Mouse (Mus musculus) right cerebral cortex, postnatal 36 days (tissue): ENCODE data around the gene Id3.
A peak's percentile ranks its signal among the peaks of the same experiment; 100 is the strongest.

Source experiments
- DNase-seq, 2 experiments: peaks; one replicate each; pipeline ENCODE4 v3.0.0; 2022; ENCODE audit warnings: low spot score in 2 of 2, mixed read lengths in 1 of 2

The Id3 gene

DNA sequence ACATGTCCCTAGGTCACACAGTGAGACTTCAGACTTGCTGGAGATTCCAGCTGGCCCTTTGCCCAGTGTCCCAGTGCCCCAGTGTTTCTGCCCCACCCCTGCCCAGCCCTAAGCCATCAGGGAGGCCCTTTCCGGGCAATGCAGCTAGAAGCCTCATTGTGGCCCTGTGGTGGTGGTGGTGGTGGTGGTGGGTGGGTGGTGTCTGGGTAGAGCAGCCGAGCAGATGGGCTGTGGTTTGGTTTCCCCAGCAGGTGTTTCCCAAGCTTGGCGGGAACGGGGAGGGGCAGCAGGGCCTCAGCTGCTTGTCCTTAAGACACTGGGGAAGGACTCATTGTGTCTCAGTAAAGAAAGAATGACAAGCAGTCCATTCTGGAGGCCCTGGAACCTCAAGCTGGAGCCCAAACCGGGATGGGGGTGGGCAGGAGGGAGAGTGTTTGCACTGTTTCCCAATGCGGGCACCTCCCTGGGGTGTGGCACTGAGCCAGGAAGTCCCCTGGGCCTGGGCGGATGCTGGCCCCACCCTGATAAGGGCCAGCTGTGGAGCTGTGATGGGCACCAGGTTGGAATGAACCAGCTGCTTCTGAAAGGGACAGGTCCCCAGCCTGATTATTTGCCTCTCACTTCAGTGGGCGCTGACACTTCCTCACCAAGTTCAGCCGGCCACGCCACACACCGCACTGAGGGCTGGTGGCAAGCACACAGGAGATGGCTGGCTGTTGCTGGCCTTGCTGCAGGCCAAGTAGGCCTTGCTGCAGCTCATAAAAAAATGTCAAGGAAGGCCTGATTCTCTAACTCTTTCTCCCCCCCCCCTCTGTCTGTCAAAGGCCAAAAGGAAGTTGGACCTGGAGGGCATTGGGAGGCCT, 34.5 kb downstream of the Id3 start:
- DNase-seq: no peak

DNA sequence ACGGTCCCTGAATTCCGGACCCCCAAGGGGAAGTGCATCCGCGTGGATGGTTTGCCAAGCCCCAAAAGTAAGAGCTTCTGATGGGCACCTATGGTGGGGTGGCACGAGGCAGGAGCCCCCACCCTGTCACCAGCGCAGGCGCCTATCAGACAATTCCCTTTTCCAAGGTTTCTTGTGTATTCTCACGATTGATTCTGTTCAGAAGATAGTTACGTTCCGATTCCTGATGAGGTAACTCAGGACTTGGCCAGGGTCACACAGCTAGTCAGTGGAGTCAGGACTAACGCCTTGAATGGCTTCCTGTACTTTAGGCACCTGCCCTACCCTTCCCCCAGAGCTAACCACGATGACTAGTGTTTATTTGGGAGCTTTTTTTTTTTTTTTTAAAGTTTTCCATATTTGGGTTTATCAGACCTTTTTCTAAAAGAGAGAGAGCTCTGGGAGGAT, 35.2 kb downstream of the Id3 start:
- DNase-seq: no peak

DNA sequence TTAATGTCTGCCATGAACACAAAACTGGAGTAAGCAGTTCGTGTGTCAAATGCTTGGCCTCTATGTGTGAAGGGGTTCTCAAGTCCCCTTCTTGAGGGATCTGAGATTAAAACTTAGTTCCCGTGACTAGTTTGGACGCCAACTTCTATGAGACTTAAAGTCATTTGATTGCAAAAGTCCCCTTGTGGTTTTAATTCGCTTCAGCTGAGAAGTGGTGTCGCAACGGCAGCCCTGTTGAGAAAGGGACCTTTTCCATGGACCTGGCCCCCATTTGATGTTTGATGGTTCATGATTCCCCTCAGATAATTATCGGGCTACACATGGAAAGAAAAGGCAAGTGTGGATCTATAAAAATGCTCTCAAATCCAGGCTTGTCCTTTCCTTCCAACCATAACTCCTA, 36.2 kb downstream of the Id3 start:
- DNase-seq: no peak

DNA sequence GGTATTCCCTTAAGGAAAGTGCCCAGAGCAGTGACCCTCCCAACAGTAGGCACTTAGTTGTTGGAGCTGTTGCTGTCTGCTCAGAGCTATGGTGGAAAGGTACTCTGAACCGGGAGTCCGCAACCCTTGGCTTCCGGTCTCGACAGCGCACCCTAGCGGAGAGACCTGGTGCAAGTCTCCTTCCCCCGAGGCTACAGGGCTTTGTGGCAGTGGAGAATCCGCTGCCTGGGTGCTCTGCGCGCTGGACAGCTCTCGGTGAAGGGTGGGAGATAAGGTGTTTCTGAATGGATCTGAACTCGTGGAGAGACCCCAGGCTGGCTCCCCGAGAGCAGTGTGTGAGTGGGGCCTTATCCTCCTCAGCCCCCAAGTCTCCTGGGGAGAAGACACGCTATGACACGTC, 36.7 kb downstream of the Id3 start:
- DNase-seq: peak; percentile 47 to 55

DNA sequence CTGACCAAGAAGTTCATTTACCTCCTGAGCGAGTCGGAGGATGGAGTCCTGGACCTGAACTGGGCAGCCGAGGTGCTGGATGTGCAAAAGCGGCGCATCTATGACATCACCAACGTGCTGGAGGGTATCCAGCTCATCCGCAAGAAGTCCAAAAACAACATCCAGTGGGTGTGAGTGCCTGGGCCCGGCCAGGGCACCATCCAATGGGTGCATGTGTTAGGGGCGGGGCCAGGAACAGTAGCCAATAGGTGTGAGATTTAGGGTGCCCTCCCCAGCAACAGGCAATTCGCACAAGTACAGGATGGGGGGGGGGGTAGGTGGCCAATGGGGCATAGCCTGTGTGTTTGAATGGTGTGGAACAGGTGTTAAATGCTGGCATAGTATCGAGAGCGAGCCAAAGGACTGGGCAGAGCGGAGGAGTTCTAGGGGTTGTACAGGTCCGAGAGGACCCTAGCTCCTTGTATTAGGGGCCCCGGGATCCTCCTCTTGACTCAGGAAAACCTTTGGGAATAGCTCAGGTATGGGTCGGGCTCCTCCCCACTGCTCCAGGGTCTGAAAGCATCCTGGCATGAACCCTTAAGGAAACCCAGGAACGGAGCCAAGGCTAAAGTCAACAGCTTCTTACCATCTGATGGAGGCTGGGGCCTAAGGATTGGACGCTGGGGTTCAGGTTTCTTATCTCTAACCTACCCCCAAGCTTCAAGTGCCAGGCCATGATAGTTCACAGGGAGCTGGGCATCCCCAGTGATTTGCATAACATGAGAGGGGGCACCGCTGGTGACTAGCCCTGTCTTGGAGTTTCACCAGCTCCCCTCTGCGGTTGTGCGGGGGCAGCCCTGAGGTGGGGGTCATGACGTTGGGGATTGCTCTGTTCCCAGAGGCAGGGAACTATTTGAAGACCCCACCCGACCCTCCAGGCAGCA, 37.4 kb downstream of the Id3 start:
- peak; percentile 56 to 60 for DNase-seq

DNA sequence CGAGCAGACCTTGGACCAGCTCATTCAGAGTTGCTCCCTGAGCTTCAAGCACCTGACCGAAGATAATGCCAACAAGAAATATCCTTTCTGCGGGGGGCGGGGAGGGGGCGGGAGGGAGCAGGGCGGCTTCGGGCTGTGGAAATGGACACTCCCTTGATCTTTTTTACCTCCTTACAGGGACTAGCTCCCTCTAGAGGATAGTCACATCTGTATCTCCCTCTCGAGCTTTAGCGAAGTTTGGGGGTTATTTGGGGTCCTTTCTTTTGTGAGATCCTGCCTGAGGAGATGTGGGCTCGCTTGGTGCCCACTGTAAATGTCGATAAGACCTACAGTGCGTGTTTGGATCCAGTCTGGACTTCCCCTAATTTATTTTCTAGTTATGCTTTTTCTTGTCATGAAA, 38.1 kb downstream of the Id3 start:
- no peak for DNase-seq

DNA sequence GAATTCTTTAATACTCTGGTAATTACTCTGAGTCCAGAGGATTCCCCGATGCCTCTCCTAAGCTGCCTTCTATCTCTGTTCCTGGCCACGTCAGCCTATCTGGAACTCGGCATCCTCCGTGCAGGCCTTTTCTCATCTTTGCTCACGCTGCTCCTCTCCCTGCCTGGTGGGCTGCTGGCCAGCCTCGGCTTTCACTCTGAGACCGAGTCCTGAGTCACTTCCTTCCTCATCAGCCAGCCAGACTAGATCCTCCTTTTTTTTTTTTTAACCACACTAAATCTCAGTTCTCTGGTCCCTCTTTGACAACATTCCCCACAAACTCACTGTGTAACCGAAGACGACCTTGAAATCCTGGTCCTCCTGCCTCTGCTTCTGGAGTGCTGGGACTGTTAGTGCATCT, 42.1 kb downstream of the Id3 start:
- peak in 1 of 2 experiments; percentile 23 for DNase-seq

DNA sequence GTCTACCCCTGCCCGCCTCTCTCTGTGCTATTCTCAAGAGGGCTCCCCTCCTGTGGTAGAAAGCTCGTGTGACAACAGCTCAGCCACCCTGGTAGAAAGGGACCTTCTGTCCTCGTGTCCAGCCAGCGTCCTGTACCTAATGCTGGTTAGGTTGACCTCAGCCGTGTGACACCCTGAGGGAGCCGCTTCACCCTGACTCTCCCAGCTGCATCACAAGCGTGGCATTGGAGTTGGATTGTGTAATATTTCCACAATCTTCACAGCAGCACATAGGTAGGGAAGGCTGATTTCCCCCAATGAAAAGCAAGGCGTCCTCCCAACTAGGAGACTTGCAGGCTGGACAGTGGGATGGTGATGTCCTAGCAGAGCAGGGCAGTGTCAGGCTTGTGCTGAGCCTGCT, 43.0 kb downstream of the Id3 start:
- no peak for DNase-seq

DNA sequence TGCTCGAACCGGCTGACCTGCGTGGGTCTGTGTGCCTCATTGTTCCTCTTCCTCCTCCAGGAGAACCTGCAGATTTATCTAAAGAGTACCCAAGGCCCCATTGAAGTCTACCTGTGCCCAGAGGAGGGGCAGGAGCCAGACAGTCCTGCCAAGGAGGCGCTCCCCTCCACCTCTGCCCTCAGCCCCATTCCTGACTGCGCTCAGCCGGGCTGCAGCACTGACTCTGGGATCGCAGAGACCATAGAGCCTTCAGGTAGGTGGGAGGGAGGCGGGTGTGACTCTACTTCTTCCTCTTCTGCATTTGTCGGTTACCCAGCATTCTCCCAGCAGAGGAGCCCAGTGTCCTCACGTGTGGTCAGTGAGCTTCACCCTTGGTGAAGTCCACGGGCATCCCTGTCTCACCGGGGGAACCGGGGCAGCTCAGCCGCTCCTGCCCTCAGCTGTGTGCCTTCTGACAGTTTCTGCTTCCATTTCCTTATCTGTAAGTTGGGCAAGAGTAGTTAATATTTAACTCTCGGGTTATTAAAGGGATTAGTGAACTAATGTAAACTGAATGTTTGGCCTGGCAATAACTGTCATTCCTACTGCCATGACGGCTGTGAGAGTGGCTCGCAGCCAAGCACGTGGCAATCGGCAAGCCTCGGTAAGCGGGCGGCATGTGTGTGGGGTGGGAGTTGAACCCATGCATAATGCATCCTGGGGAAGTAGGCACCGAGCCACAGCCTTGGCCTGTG, 43.6 kb downstream of the Id3 start:
- no peak for DNase-seq

DNA sequence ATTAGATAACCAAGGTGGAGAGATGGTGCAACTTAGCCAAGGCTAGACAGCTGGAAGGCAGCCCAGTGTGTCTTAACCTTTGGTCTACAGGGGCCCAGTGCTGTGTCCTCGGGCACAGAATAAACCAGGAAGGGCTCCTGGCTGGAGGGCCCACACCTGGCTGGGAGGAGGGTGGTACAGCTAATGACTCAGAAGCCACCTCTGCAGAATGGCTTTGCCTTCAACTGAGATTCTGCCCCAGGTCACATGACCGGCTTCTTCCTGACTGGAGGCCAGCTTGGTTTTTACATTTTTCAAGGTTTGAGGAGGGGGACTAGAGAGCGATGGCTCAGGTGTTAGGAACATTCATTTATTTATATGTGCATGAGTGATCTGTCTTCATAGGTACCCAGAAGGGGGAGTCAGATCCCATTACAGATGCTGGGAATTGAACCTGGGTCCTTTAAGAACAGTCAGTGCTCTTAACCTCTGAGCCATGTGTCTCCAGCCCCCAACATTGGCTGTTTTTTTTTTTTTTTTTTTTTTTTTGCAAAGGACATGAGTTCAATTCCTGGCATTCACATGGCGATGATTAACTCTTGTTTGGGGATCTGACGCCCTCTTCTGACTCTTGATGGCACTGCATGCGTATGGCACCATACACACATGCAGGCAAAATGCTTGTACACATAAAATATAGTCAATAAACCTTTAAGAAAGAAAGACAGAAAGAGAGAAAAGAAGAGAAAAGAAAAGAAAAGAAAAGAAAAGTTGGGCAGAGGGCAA, 45.9 kb downstream of the Id3 start:
- DNase-seq: no peak

DNA sequence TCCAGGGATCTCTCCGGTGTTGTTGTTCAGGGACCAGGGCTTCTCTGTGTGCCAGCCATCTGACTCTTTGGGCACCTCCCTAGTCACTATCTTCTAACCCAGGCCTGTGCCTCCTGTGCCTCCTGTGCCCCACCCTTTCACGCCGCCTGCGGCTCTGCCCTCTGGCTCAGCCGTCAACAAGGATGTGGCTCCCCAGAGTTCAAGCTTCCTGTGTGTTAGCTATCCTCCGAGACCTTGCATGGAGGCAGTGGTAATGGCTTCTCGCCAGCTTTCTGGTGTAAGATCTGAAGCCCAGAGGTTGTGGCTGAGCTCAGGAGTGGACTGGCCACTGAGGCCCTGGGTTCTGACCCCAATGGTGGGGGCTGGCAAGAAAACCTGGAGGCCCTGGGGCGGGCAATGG, 46.6 kb downstream of the Id3 start:
- no peak for DNase-seq

DNA sequence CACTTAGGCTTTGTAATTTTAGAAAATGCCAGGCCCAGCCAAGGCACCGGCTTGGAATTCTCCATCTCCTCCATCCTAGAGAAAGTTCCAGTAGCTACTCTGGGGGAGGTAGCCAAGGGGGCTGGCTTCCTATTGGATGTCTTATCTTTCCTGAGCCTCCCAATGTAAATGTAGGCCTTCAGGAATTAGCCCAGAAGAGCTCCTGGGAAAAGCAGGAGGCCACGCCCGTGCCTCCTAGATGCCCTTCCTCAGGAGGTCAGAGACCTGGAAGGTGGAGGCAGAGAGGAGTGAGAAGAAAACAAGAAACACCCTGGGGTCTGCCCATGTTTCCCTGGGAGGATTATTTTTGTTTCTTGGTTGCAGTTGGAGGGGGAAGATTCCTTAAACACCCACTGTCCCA, 50.3 kb downstream of the Id3 start:
- DNase-seq: no peak

DNA sequence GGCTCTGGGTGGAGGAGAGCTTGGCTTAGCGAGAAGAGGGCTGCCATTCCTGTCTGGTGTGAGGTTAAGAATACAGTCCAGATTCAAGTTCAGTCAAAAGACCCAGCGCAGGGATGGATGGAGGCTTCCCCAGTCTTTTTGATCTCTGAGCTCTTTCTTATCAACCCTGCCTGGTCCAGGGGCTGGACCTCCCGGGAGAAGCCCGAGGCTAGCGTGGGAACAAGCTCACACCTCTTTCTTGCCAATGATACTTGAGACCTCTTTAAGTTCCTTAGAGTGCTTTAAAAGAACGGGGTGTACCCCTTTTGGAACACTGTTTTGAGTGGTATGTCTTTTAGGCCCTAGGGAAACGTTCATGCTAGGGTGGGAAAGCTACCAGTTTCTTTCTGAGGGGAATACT, 51.7 kb downstream of the Id3 start:
- DNase-seq: no peak
